Mouse (Mus musculus): Measurements from ENCODE around the gene Rab24. TPM values are rescaled to one million over a fixed set of nuclear protein-coding genes. Genes with fewer than 3 reads are reported as not detected.

Gene Rab24
- polyA plus RNA-seq, 1 experiment from 2014 or later, result 91.5 TPM

- Histone ChIP-seq H3K27ac (ENCODE audit: low read length) (no peak overlapping the region), H3K27me3 (ENCODE audit: insufficient read depth, low read length) (no peaks in the 10 kb centered on the region), H3K4me1 (ENCODE audit: insufficient read depth, low read length) (no peaks in the 10 kb centered on the region), H3K9me3 (ENCODE audit: low read length) (no peaks in the 10 kb centered on the region), H3K36me3 (ENCODE audit: insufficient read depth, low read length) (peaks cover 68% of the 10 kb centered on the region), H3K4me2 (replicated peaks; ENCODE audit: low read depth, low read length) (no peak overlapping the region), H3K4me3 (ENCODE audit: low read length) (no peak overlapping the region), H3K9ac (replicated peaks; ENCODE audit: low read length) (no peak overlapping the region)
- WGBS, result 94% methylated on average over 2 of the region's 2 CpGs
- no peak for ATAC-seq (ENCODE audit: low FRiP score, low TSS enrichment)
Measured at GRCm38 (mm10) chr13:55314891-55315412, 6.8 kb downstream of the Rab24 start.

DNA sequence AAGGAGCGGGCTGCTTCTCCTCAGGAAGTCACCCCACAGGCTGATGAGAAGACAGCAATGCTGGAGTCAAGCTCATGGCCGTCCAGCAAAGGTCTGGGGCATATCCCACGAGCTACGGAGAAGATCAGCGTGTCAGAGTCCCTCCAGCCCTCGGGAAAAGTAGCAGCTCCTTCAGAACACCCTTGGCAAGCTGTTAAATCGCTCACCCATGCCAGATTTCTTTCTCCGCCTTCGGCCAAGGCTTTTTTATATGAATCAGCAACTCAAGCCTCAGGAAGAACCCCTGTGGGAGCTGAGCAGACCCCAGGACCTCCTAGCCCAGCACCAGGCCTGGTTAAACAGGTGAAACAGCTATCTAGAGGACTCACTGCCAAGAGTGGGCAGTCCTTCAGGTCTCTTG, 8.7 kb downstream of the Rab24 start:
- peaks cover 66% of the 10 kb centered on the region for H3K36me3 ChIP-seq (ENCODE audit: insufficient read depth, low read length)
- no peaks in the 10 kb centered on the region for H3K27me3 ChIP-seq (ENCODE audit: insufficient read depth, low read length)
- H3K4me1 ChIP-seq (ENCODE audit: insufficient read depth, low read length), result no peaks in the 10 kb centered on the region
- ATAC-seq (ENCODE audit: low FRiP score, low TSS enrichment), result no peak
- no peak overlapping the region for H3K27ac ChIP-seq (ENCODE audit: low read length)
- no peak overlapping the region for H3K4me3 ChIP-seq (ENCODE audit: low read length)
- WGBS, result 59% methylated on average over 9 of the region's 9 CpGs
- H3K9me3 ChIP-seq (ENCODE audit: low read length), result no peaks in the 10 kb centered on the region
- no peak overlapping the region for H3K4me2 ChIP-seq (replicated peaks; ENCODE audit: low read depth, low read length)
- no peak overlapping the region for H3K9ac ChIP-seq (replicated peaks; ENCODE audit: low read length)

DNA sequence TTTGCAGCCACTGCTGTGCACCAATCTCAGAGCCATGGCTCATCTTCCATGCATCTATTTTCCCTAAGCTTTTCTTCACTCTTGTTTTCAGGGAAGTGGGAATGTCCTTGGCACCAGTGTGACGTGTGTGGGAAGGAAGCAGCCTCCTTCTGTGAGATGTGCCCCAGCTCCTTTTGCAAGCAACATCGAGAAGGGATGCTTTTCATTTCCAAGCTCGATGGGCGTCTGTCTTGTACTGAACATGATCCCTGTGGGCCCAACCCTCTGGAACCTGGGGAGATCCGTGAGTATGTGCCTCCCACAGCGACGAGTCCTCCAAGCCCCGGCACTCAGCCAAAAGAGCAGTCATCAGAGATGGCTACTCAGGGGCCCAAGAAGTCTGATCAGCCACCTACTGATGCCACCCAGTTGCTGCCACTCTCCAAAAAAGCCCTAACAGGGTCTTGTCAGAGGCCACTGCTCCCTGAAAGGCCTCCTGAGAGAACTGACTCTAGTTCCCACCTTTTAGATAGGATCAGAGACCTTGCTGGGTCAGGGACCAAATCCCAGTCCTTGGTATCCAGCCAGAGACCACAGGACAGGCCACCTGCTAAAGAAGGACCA, 9.6 kb downstream of the Rab24 start:
- Histone ChIP-seq H3K27me3 (ENCODE audit: insufficient read depth, low read length) (no peaks in the 10 kb centered on the region), H3K9ac (replicated peaks; ENCODE audit: low read length) (no peak overlapping the region), H3K27ac (ENCODE audit: low read length) (no peak overlapping the region), H3K4me3 (ENCODE audit: low read length) (no peak overlapping the region), H3K4me1 (ENCODE audit: insufficient read depth, low read length) (no peaks in the 10 kb centered on the region), H3K36me3 (ENCODE audit: insufficient read depth, low read length) (peaks cover 72% of the 10 kb centered on the region), H3K4me2 (replicated peaks; ENCODE audit: low read depth, low read length) (no peak overlapping the region), H3K9me3 (ENCODE audit: low read length) (no peaks in the 10 kb centered on the region)
- ATAC-seq (ENCODE audit: low FRiP score, low TSS enrichment), result no peak
- WGBS, result 87% methylated on average over 8 of the region's 8 CpGs

DNA sequence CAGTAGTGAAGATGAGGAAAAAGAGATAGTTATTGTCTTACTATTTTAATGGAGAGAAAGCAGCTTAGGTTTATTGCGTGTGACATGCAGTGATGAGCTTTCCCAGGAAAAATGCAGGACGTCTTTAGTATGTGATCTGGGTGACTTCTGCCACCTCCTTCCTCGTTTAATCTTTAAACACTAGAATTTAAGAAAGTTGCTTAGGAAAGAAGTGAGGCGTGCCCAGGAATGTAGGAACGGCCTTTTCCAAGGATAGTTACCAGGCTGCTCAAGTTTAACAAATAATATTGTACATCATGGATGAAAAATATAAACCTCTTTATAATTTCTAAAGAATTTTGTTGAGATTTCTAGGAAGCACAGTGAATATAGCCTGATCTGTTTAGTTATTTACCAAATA, 20.8 kb downstream of the Rab24 start:
- ATAC-seq (ENCODE audit: low FRiP score, low TSS enrichment), result no peak
- no peaks in the 10 kb centered on the region for H3K27me3 ChIP-seq (ENCODE audit: insufficient read depth, low read length)
- 71% methylated on average over 5 of the region's 5 CpGs for WGBS
- no peak overlapping the region for H3K9ac ChIP-seq (replicated peaks; ENCODE audit: low read length)
- H3K4me3 ChIP-seq (ENCODE audit: low read length), result no peak overlapping the region
- H3K4me1 ChIP-seq (ENCODE audit: insufficient read depth, low read length), result no peaks in the 10 kb centered on the region
- H3K27ac ChIP-seq (ENCODE audit: low read length), result no peak overlapping the region
- H3K36me3 ChIP-seq (ENCODE audit: insufficient read depth, low read length), result peaks cover 63% of the 10 kb centered on the region
- H3K9me3 ChIP-seq (ENCODE audit: low read length), result no peaks in the 10 kb centered on the region
- H3K4me2 ChIP-seq (replicated peaks; ENCODE audit: low read depth, low read length), result no peak overlapping the region

DNA sequence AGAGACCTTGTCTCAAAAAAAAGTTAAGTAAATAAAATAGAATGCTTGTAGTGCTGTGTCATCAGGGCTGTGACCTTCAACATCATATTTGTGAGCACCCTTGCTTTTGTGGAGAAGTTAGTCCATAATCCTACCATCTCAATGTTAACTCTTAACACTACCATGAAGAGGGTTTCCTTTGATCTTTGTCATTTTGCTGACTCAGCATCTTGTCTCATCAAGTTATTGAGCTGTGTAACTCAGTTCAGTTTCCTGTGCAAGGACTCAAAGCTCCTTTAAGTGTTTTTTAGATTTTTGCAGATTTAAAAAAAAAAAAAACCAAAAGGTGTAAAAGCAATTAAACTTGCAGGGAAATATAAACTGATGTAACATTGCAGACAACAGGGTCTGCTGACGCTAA, 25.0 kb downstream of the Rab24 start:
- no peak overlapping the region for H3K9ac ChIP-seq (replicated peaks; ENCODE audit: low read length)
- H3K27me3 ChIP-seq (ENCODE audit: insufficient read depth, low read length), result no peaks in the 10 kb centered on the region
- no peak overlapping the region for H3K4me2 ChIP-seq (replicated peaks; ENCODE audit: low read depth, low read length)
- peaks cover 58% of the 10 kb centered on the region for H3K36me3 ChIP-seq (ENCODE audit: insufficient read depth, low read length)
- no peak overlapping the region for H3K4me3 ChIP-seq (ENCODE audit: low read length)
- no peak overlapping the region for H3K27ac ChIP-seq (ENCODE audit: low read length)
- 90% methylated on average over 1 of the region's 1 CpGs for WGBS
- no peaks in the 10 kb centered on the region for H3K9me3 ChIP-seq (ENCODE audit: low read length)
- ATAC-seq (ENCODE audit: low FRiP score, low TSS enrichment), result no peak
- no peaks in the 10 kb centered on the region for H3K4me1 ChIP-seq (ENCODE audit: insufficient read depth, low read length)

- WGBS, result 83% methylated on average over 3 of the region's 3 CpGs
- no peak for ATAC-seq (ENCODE audit: low FRiP score, low TSS enrichment)
- H3K36me3 ChIP-seq (ENCODE audit: insufficient read depth, low read length), result peaks cover 47% of the 10 kb centered on the region
Measured at GRCm38 (mm10) chr13:55288854-55289253, 32.9 kb downstream of the Rab24 start.

GRCm38 (mm10) chr13:55277646-55278045, 44.1 kb downstream of the Rab24 start:
- H3K9ac ChIP-seq (replicated peaks; ENCODE audit: low read length), result no peak overlapping the region
- ATAC-seq (ENCODE audit: low FRiP score, low TSS enrichment), result no peak
- no peaks in the 10 kb centered on the region for H3K4me1 ChIP-seq (ENCODE audit: insufficient read depth, low read length)
- no peak overlapping the region for H3K27ac ChIP-seq (ENCODE audit: low read length)
- H3K27me3 ChIP-seq (ENCODE audit: insufficient read depth, low read length), result no peaks in the 10 kb centered on the region
- no peak overlapping the region for H3K4me3 ChIP-seq (ENCODE audit: low read length)
- no peaks in the 10 kb centered on the region for H3K9me3 ChIP-seq (ENCODE audit: low read length)
- WGBS, result 92% methylated on average over 5 of the region's 5 CpGs
- H3K36me3 ChIP-seq (ENCODE audit: insufficient read depth, low read length), result peaks cover 51% of the 10 kb centered on the region
- H3K4me2 ChIP-seq (replicated peaks; ENCODE audit: low read depth, low read length), result no peak overlapping the region

More at GRCm38 (mm10) chr13:55288854-55289253, 32.9 kb downstream of the Rab24 start:
- no peaks in the 10 kb centered on the region for H3K4me1 ChIP-seq (ENCODE audit: insufficient read depth, low read length)
- H3K27ac ChIP-seq (ENCODE audit: low read length), result no peak overlapping the region
- no peaks in the 10 kb centered on the region for H3K27me3 ChIP-seq (ENCODE audit: insufficient read depth, low read length)
- H3K9me3 ChIP-seq (ENCODE audit: low read length), result no peaks in the 10 kb centered on the region
- no peak overlapping the region for H3K4me3 ChIP-seq (ENCODE audit: low read length)
- H3K4me2 ChIP-seq (replicated peaks; ENCODE audit: low read depth, low read length), result no peak overlapping the region
- no peak overlapping the region for H3K9ac ChIP-seq (replicated peaks; ENCODE audit: low read length)

GRCm38 (mm10) chr13:55277203-55277602, 44.5 kb downstream of the Rab24 start:
- Histone ChIP-seq H3K36me3 (ENCODE audit: insufficient read depth, low read length) (peaks cover 50% of the 10 kb centered on the region), H3K9me3 (ENCODE audit: low read length) (no peaks in the 10 kb centered on the region), H3K4me1 (ENCODE audit: insufficient read depth, low read length) (no peaks in the 10 kb centered on the region), H3K4me3 (ENCODE audit: low read length) (no peak overlapping the region), H3K27me3 (ENCODE audit: insufficient read depth, low read length) (no peaks in the 10 kb centered on the region), H3K27ac (ENCODE audit: low read length) (no peak overlapping the region), H3K4me2 (replicated peaks; ENCODE audit: low read depth, low read length) (no peak overlapping the region), H3K9ac (replicated peaks; ENCODE audit: low read length) (no peak overlapping the region)
- 87% methylated on average over 5 of the region's 5 CpGs for WGBS
- no peak for ATAC-seq (ENCODE audit: low FRiP score, low TSS enrichment)

Other genes starting within 250 kb of the Rab24 start
- 24.9 and 27.4 TPM in 2 replicates for gene Uimc1, start 221.6 kb downstream of the Rab24 start, polyA plus RNA-seq (2015; fragmentation: Nextera tagmentation; extraction: Ambion mirVana)
- 19.6 and 22.7 TPM in 2 replicates for gene Zfp346, start 216.6 kb downstream of the Rab24 start, polyA plus RNA-seq (2015; fragmentation: Nextera tagmentation; extraction: Ambion mirVana)
- gene Gm17617, start 188.4 kb downstream of the Rab24 start, polyA plus RNA-seq (2015; fragmentation: Nextera tagmentation; extraction: Ambion mirVana), result not detected in 2 replicates
- gene Fgfr4, start 169.3 kb downstream of the Rab24 start, polyA plus RNA-seq (2015; fragmentation: Nextera tagmentation; extraction: Ambion mirVana), result 21.8 and 23.0 TPM in 2 replicates
- gene Nsd1, start 112.2 kb downstream of the Rab24 start, polyA plus RNA-seq (2015; fragmentation: Nextera tagmentation; extraction: Ambion mirVana), result 49.6 and 58.6 TPM in 2 replicates
- 511 and 518 TPM in 2 replicates for gene Prelid1, start 1.4 kb downstream of the Rab24 start, polyA plus RNA-seq (2015; fragmentation: Nextera tagmentation; extraction: Ambion mirVana)
- gene Mxd3, start 7.9 kb upstream of the Rab24 start, polyA plus RNA-seq (2015; fragmentation: Nextera tagmentation; extraction: Ambion mirVana), result 33.5 and 37.6 TPM in 2 replicates
- 127 and 131 TPM in 2 replicates for gene Lman2, start 40.8 kb upstream of the Rab24 start, polyA plus RNA-seq (2015; fragmentation: Nextera tagmentation; extraction: Ambion mirVana)
- gene Rgs14, start 47.8 kb upstream of the Rab24 start, polyA plus RNA-seq (2015; fragmentation: Nextera tagmentation; extraction: Ambion mirVana), result 1.1 and 1.3 TPM in 2 replicates
- 366 and 385 TPM in 2 replicates for gene Slc34a1, start 76.2 kb upstream of the Rab24 start, polyA plus RNA-seq (2015; fragmentation: Nextera tagmentation; extraction: Ambion mirVana)
- gene Pfn3, start 93.3 kb upstream of the Rab24 start, polyA plus RNA-seq (2015; fragmentation: Nextera tagmentation; extraction: Ambion mirVana), result 0.46 TPM in 1 of 2 replicates, not detected in the other
- 0.28 and 0.79 TPM in 2 replicates for gene F12, start 104.8 kb upstream of the Rab24 start, polyA plus RNA-seq (2015; fragmentation: Nextera tagmentation; extraction: Ambion mirVana)
- 17.4 and 25.6 TPM in 2 replicates for gene Grk6, start 123.1 kb upstream of the Rab24 start, polyA plus RNA-seq (2015; fragmentation: Nextera tagmentation; extraction: Ambion mirVana)
- gene Prr7, start 142.3 kb upstream of the Rab24 start, polyA plus RNA-seq (2015; fragmentation: Nextera tagmentation; extraction: Ambion mirVana), result 0.37 and 0.59 TPM in 2 replicates
- 177 and 194 TPM in 2 replicates for gene Dbn1, start 166.2 kb upstream of the Rab24 start, polyA plus RNA-seq (2015; fragmentation: Nextera tagmentation; extraction: Ambion mirVana)
- 162 and 169 TPM in 2 replicates for gene Pdlim7, start 191.7 kb upstream of the Rab24 start, polyA plus RNA-seq (2015; fragmentation: Nextera tagmentation; extraction: Ambion mirVana)
- 2.5 TPM in 2 replicates for gene Dok3, start 207.3 kb upstream of the Rab24 start, polyA plus RNA-seq (2015; fragmentation: Nextera tagmentation; extraction: Ambion mirVana)
- gene Ddx41, start 214.7 kb upstream of the Rab24 start, polyA plus RNA-seq (2015; fragmentation: Nextera tagmentation; extraction: Ambion mirVana), result 89.1 and 91.6 TPM in 2 replicates
- 40.2 and 41.2 TPM in 2 replicates for gene Fam193b, start 249.2 kb upstream of the Rab24 start, polyA plus RNA-seq (2015; fragmentation: Nextera tagmentation; extraction: Ambion mirVana)